Mouse (Mus musculus): ENCODE results near the gene Mucl1.
"Not testable (repeated sequence)": the region's sequence is repeated elsewhere in the genome, so short reads cannot be mapped to it uniquely, and the experiment has no call there.

The Mucl1 gene

DNA sequence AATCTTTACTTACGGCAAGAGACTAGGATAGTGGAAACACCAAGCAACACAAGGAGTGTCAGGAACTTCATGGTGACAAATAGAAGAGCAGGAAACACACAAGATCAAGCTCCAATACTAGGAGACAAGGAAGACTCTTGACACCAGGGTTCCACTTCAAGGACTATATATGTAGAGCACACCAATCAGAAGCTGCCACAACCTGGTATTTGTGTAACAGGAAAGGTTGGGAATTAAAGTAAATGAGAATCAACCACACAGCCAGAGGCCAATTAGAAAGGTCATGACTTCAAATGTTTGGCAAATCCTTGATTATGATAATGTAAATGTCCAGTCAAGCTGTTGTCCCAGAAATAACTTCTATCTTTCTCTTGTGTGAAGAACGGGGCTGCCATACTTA is at the start of gene Mucl1:
TSS of gene Mucl1 (minus strand) at position 101 of the 400 bp plus-strand sequence.
- DNase-seq: no peak

DNA sequence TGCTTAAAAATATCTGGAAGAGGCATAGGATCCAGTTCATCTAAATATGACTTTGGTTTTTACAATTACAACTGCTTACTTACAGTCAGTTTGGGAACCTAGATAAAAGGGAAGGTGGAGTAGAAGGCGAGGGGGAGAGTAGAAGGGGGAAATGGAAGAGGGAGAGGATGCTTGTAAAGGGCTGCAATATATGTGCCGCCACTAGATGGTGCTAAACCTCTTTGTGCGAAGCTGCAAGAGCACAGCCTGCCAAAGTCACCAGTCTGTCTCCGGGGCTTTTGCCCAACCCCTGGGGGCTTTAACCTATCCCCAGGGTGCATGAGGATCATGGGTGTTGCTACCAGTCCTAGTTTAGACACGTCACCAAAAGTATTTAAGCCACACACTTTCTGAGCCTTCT is 11.6 kb upstream of the Mucl1 start:
- DNase-seq: peak; percentile 60

DNA sequence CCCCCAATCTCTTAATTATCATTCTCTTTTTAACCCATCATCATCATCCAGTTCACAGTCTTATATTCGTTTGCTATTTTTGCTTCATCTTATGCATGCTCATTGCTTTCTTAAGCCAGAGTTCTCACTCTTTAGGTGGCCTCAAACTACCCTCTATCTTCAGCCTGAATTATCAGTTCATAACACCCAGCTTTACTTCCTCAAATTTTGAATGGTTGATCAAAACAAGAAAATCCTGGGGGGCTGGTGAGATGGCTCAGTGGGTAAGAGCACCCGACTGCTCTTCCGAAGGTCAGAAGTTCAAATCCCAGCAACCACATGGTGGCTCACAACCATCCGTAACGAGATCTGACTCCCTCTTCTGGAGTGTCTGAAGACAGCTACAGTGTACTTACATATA is 38.4 kb downstream of the Mucl1 start:
- not testable (repeated sequence) for DNase-seq
